Mouse (Mus musculus): ENCODE results near the gene Chic2.

- TF ChIP-seq CTCF (IDR thresholded peaks at IDR 0.05; ENCODE audit: borderline replicate concordance, extremely low read depth, insufficient read depth, insufficient read length) (no peak), POLR2A (IDR thresholded peaks at IDR 0.05; ENCODE audit: borderline replicate concordance, extremely low read depth, insufficient read depth, insufficient read length, poor library complexity, severe bottlenecking) (no peak)
Measured at GRCm38 (mm10) chr5:74967882-74968281, 76.7 kb downstream of the Chic2 start.
